Mouse (Mus musculus) hindbrain, embryonic 10.5 days (tissue): ENCODE results near the gene Gm45233. TPM values are rescaled to one million over a fixed set of nuclear protein-coding genes. Genes with fewer than 3 reads are reported as not detected.
A peak's percentile ranks its signal among the peaks of the same experiment; 100 is the strongest.

Experiments used
- DNase-seq: peaks from one replicate; pipeline ENCODE4 v3.0.0-alpha.2; 2017; ENCODE audit warnings: low spot score
- H3K27ac ChIP-seq: fragments of 300-500 bp; sonication (generic); 2 replicates; pipeline ENCODE4 v1.5.1; 2016; ENCODE audit warnings: mild to moderate bottlenecking, moderate library complexity
- H3K27me3 ChIP-seq: fragments of 300-500 bp; sonication (generic); 2 replicates; pipeline ENCODE4 v1.6.1; 2016; ENCODE audit warnings: mild to moderate bottlenecking; ENCODE audit not compliant: poor library complexity, insufficient read depth, severe bottlenecking
- H3K36me3 ChIP-seq: fragments of 300-500 bp; sonication (generic); 2 replicates; pipeline ENCODE4 v1.6.1; 2016; ENCODE audit warnings: mild to moderate bottlenecking, moderate library complexity
- H3K4me1 ChIP-seq: fragments of 300-500 bp; sonication (generic); replicated peaks from 2 replicates; pipeline ENCODE4 v1.6.1; 2016; ENCODE audit warnings: mild to moderate bottlenecking
- H3K4me3 ChIP-seq: fragments of 300-500 bp; sonication (generic); 2 replicates; pipeline ENCODE4 v1.5.1; 2016; ENCODE audit warnings: mild to moderate bottlenecking, moderate library complexity
- H3K9me3 ChIP-seq: fragments of 300-500 bp; sonication (generic); 2 replicates; pipeline ENCODE4 v1.6.1; 2016; ENCODE audit warnings: mild to moderate bottlenecking, moderate library complexity
- WGBS: fragments of 180-500 bp; shearing (Covaris S2); methylation state at CpG from one replicate; pipeline ENCODE4 v1.1.7; 2016; 5-methylcytosine and 5-hydroxymethylcytosine counted together
- polyA plus RNA-seq: library from polyadenylated mRNA; unstranded; fragments of >200 nt; fragmentation: Nextera tagmentation; extraction: Ambion mirVana; gene quantifications from 2 replicates; pipeline ENCODE4 v1.2.1, GENCODE M21; 2016

Gm45233 gene
- polyA plus RNA-seq, 1 experiment from 2014 or later, result 0.47 TPM

GRCm38 (mm10) chr7:43453599-43454355 is 9.8 kb downstream of the Gm45233 start:
- 92% methylated on average over 14 of the region's 14 CpGs for WGBS
- Histone ChIP-seq H3K36me3 (peaks cover 59% of the 10 kb centered on the region), H3K27ac (no peak overlapping the region), H3K4me1 (no peaks in the 10 kb centered on the region), H3K4me3 (no peak overlapping the region), H3K9me3 (no peaks in the 10 kb centered on the region), H3K27me3 (no peaks in the 10 kb centered on the region)
- no peak for DNase-seq

DNA sequence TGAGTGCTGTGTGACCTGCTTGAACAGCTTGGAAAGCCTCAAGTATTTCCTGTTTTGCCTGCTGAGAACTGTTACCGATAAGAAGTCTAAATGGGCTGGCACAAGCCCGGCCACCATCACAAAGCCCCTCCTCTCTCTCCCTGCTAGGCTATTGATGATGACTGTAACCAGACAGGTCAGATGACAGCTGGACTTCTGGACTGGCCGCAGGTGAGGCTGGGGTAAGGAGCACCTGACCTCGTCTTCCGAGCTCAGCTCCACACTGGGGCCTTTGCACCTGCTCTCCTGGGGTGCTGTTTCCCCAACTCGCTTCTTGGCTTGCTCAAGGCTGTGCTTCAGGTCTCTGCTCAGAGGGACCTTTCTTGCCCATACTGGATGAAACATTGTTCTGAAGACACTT is 10.4 kb downstream of the Gm45233 start:
- peaks cover 59% of the 10 kb centered on the region for H3K36me3 ChIP-seq
- WGBS, result 94% methylated on average over 6 of the region's 6 CpGs
- no peak overlapping the region for H3K4me3 ChIP-seq
- no peaks in the 10 kb centered on the region for H3K27me3 ChIP-seq
- no peak for DNase-seq
- no peaks in the 10 kb centered on the region for H3K9me3 ChIP-seq
- H3K27ac ChIP-seq, result no peak overlapping the region
- H3K4me1 ChIP-seq, result no peaks in the 10 kb centered on the region

- H3K36me3 ChIP-seq, result peaks cover under 1% of the 10 kb centered on the region; the same call in 1 of the 2 replicates
- no peak for DNase-seq
- peaks cover 44% of the 10 kb centered on the region for H3K27me3 ChIP-seq
- peaks cover 19% of the 10 kb centered on the region for H3K4me1 ChIP-seq
- no peaks in the 10 kb centered on the region for H3K9me3 ChIP-seq
- 62% methylated on average over 4 of the region's 4 CpGs for WGBS
- H3K4me3 ChIP-seq, result no peak within 1 kb of the TSS
- no peak within 1 kb of the TSS for H3K27ac ChIP-seq
These were observed 18.9 kb downstream of the Gm45233 start, which contains the start of gene Vsig10l for GRCm38 (mm10) chr7:43462851-43463250. TSS of gene Vsig10l (plus strand) at chr7:43463151.

DNA sequence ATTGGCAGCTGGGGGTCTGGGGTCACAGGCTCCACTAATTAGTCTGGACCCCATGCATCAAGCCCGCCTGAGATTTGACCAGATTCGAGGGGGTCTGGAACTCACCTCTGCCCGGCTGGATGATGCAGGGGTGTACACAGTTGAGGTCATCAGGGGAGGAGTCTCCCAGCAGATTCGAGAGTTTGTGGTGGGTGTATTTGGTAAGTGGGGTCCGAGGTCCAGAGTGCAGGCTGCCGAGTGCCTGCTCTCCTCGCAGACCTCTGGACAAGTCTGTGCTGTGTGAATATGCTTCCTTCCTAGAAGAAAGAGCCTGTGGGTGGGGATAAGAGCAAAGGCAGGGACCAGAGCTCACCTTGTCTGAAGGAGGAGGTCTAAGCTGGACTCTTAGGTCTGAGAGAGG is 20.0 kb downstream of the Gm45233 start:
- Histone ChIP-seq H3K27me3 (peaks cover 46% of the 10 kb centered on the region), H3K27ac (no peak overlapping the region), H3K4me1 (peaks cover 19% of the 10 kb centered on the region), H3K36me3 (no peaks in the 10 kb centered on the region), H3K9me3 (no peaks in the 10 kb centered on the region), H3K4me3 (no peak overlapping the region)
- WGBS, result 82% methylated on average over 7 of the region's 7 CpGs
- DNase-seq, result no peak

GRCm38 (mm10) chr7:43464864-43465343 is 21.0 kb downstream of the Gm45233 start:
- H3K9me3 ChIP-seq, result no peaks in the 10 kb centered on the region
- 10% methylated on average over 35 of the region's 35 CpGs for WGBS
- peak overlapping the region; percentile 61 for H3K4me3 ChIP-seq
- H3K27ac ChIP-seq, result peak overlapping the region; percentile 67; the same call in 1 of the 2 replicates
- no peaks in the 10 kb centered on the region for H3K36me3 ChIP-seq
- peaks cover 46% of the 10 kb centered on the region for H3K27me3 ChIP-seq
- DNase-seq, result no peak
- peaks cover 19% of the 10 kb centered on the region for H3K4me1 ChIP-seq

DNA sequence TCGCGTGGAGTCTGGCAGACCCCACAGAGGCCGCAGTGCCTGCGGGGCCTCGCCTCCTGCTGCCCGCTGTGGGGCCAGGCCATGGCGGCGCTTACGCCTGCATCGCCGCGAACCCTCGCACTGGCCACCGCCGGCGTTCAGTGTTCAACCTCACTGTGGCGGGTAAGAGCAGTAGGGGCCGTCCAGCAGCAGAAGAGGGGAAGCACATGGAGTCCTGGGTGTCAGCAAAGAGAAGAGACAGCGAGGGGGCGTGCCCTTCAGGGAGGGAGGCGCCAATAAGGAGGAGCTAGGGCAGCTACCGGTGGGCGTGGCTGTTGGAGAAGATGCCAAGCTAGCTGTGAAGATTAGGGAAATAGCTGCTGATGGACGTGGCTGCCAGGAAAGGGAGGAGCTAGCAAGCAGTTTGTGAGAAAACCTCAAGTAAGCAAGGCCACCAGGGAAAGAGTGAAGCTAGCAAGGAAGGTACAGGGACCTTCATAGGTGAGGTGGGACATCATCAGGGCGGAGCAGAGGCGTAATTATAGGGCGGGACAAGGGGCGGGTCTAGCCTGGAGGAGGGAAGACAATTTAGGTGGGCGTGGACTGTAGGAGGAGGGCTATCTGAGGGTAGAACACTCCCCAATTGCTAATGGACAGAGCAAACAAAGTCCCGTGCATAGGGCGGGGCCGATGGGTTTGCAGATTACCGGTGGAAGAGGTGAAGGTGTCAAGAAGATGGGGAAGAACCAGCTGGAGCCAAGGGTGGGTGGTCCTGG is 21.6 kb downstream of the Gm45233 start:
- peaks cover 46% of the 10 kb centered on the region for H3K27me3 ChIP-seq

DNA sequence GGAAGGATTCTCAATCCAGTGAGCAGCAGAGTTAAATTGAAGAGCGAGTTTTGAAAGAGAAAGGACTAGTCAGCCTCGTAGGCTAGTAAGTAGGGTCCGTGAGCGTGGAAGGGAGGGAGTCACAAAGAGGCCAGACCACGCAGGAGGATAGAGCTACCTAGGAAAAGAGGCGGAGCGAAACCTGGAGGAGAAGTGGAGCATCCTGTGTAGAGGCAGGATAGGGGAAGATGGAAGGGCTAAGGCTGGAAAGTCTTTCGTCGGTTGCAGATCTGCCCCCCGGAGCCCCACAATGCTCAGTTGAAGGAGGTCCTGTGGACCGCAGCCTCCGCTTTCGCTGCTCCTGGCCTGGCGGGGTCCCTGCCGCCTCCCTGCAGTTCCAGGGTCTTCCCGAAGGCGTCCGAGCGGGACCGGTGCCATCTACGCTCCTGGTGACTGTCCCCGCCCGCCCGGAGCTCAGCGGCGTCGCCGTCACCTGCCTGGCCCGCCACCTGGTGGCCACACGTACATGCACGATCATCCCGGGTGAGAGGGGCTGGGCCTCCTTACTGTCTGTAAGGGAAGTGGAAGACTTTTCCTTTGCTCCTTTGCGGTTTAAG is 22.3 kb downstream of the Gm45233 start:
- no peaks in the 10 kb centered on the region for H3K9me3 ChIP-seq
- DNase-seq, result peak; percentile 82
- peaks cover 19% of the 10 kb centered on the region for H3K4me1 ChIP-seq
- peaks cover 46% of the 10 kb centered on the region for H3K27me3 ChIP-seq
- 1% methylated on average over 33 of the region's 33 CpGs for WGBS
- H3K27ac ChIP-seq, result peak overlapping the region; percentile 46; the same call in 1 of the 2 replicates
- H3K4me3 ChIP-seq, result peak overlapping the region; percentile 61
- H3K36me3 ChIP-seq, result no peaks in the 10 kb centered on the region

More for the DNA sequence above, 21.6 kb downstream of the Gm45233 start:
- DNase-seq, result peak; percentile 84
- Histone ChIP-seq H3K36me3 (no peaks in the 10 kb centered on the region), H3K4me3 (peak overlapping the region; percentile 61), H3K9me3 (no peaks in the 10 kb centered on the region), H3K4me1 (peaks cover 19% of the 10 kb centered on the region), H3K27ac (peak overlapping the region; percentile 67; the same call in 1 of the 2 replicates)
- WGBS, result under 1% methylated on average over 33 of the region's 33 CpGs

- H3K9me3 ChIP-seq, result no peaks in the 10 kb centered on the region
- peak; percentile 66 for DNase-seq
- H3K4me1 ChIP-seq, result peaks cover 14% of the 10 kb centered on the region
- 41% methylated on average over 8 of the region's 8 CpGs for WGBS
- H3K4me3 ChIP-seq, result no peak overlapping the region
- H3K27me3 ChIP-seq, result peaks cover 25% of the 10 kb centered on the region
- no peak overlapping the region for H3K27ac ChIP-seq
- no peaks in the 10 kb centered on the region; the same call in 1 of the 2 replicates for H3K36me3 ChIP-seq
These were observed 26.4 kb downstream of the Gm45233 start for GRCm38 (mm10) chr7:43470373-43470772.

- WGBS, result 9% methylated on average over 23 of the region's 23 CpGs
- Histone ChIP-seq H3K27ac (no peak overlapping the region), H3K4me1 (peaks cover 21% of the 10 kb centered on the region), H3K27me3 (peaks cover 56% of the 10 kb centered on the region), H3K9me3 (no peaks in the 10 kb centered on the region), H3K36me3 (peaks cover 5% of the 10 kb centered on the region; the same call in 1 of the 2 replicates), H3K4me3 (no peak overlapping the region)
- DNase-seq, result no peak
These were observed 31.8 kb downstream of the Gm45233 start for GRCm38 (mm10) chr7:43475706-43476105.

DNA sequence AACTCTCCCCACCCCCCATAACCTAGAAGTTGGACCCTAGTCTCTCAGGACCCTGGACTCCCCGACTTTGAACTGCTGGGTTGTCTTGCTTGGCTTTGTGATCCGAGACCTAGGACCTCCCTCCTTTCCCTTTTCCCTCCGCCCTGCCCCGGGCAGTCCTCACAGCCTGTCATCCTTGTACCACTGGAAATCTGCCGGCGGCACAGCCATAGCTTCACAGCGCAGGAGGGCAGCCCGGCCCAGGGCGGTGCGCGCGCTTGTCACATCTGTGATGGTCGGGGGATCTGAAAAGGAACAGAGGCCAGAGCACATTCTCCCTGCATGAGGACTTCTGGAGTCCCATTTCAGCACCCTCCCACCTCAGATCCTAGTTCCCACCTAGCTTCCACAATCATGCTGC is 32.4 kb downstream of the Gm45233 start:
- Histone ChIP-seq H3K9me3 (no peaks in the 10 kb centered on the region), H3K4me3 (peak overlapping the region; percentile 25), H3K27me3 (peaks cover 56% of the 10 kb centered on the region), H3K27ac (no peak overlapping the region), H3K4me1 (peaks cover 21% of the 10 kb centered on the region), H3K36me3 (peaks cover 5% of the 10 kb centered on the region; the same call in 1 of the 2 replicates)
- no peak for DNase-seq
- WGBS, result 2% methylated on average over 13 of the region's 13 CpGs

DNA sequence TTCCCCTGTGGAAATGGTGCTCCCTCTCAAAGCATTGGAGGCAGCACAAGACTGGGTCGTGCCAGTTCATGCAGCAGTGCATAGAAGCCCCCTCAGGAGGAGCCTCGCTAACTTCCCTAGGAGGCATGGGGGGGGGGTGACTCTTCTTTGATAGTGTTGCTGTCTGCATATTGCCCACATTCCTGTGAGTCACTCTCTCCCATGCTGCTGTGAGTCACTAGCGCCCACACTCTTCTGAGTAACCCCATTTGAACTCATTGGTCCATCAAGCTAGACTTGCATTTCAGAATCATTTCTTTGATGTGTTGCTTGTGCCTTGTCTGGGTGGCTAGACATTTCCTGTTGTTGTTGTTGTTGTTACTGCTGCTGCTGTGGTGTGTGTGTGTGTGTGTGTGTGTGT is 37.3 kb downstream of the Gm45233 start:
- H3K27ac ChIP-seq, result no peak overlapping the region
- no peak overlapping the region for H3K4me3 ChIP-seq
- WGBS, result 68% methylated on average over 3 of the region's 3 CpGs
- H3K27me3 ChIP-seq, result peaks cover 36% of the 10 kb centered on the region
- 0 out of 2 replicates have a peak, but pooled peaks cover 5% of the 10 kb centered on the region for H3K36me3 ChIP-seq
- no peaks in the 10 kb centered on the region for H3K9me3 ChIP-seq
- no peak for DNase-seq
- H3K4me1 ChIP-seq, result peaks cover 19% of the 10 kb centered on the region

GRCm38 (mm10) chr7:43482090-43482716 is 38.3 kb downstream of the Gm45233 start:
- WGBS, result 72% methylated on average over 8 of the region's 8 CpGs
- DNase-seq, result no peak
- no peak overlapping the region for H3K27ac ChIP-seq

More at GRCm38 (mm10) chr7:43482090-43482716, 38.3 kb downstream of the Gm45233 start:
- peaks cover 26% of the 10 kb centered on the region for H3K27me3 ChIP-seq
- H3K4me1 ChIP-seq, result peaks cover 11% of the 10 kb centered on the region
- H3K4me3 ChIP-seq, result no peak overlapping the region
- H3K36me3 ChIP-seq, result 0 out of 2 replicates have a peak, but pooled peaks cover 5% of the 10 kb centered on the region
- H3K9me3 ChIP-seq, result no peaks in the 10 kb centered on the region
